In genomic region chr5:136567176-136568025, GRCm38 (mm10) we compare ENCODE assay signal across 8 mouse cellular contexts. TPM values are rescaled to one million over a fixed set of nuclear protein-coding genes. Genes with fewer than 3 reads are reported as not detected.
DNase-seq lines count a peak whose midpoint lies in the region; ATAC-seq and TF ChIP-seq lines count a peak whose summit lies in the region.

TSS of gene Cux1 (minus strand) at chr5:136567490.

- peak within 1 kb of the TSS; percentile 92 for H3K4me2 ChIP-seq in CH12.LX (ENCODE audit: insufficient read depth, low read depth, poor library complexity, severe bottlenecking)
- peak within 1 kb of the TSS; percentile 95 for H3K4me2 ChIP-seq in forebrain, embryonic 15.5 days (replicated peaks)
- H3K4me2 ChIP-seq in liver, postnatal 0 days (ENCODE audit: low read depth, low read length), result peak within 1 kb of the TSS; percentile 100
- peak within 1 kb of the TSS; percentile 99 for H3K4me2 ChIP-seq in neural tube, embryonic 13.5 days

- peaks cover 4% of the 10 kb centered on the region for H3K9me3 ChIP-seq in CH12.LX (replicated peaks; ENCODE audit: low read length)
- no peaks in the 10 kb centered on the region for H3K9me3 ChIP-seq in forebrain, embryonic 15.5 days
- no peaks in the 10 kb centered on the region for H3K9me3 ChIP-seq in liver, postnatal 0 days (ENCODE audit: low read length)
- H3K9me3 ChIP-seq in neural tube, embryonic 13.5 days, result no peaks in the 10 kb centered on the region

- under 1% methylated on average over 67 of the region's 103 CpGs for WGBS in forebrain, embryonic 15.5 days
- WGBS in liver, postnatal 0 days (ENCODE audit: insufficient replicate concordance), result under 1% methylated on average over 69 of the region's 103 CpGs
- under 1% methylated on average over 83 of the region's 103 CpGs for WGBS in neural tube, embryonic 13.5 days

- TF ChIP-seq RAD21 in CH12.LX (IDR thresholded peaks at IDR 0.05; ENCODE audit: low read depth, low read length), result no peak; the same call in 1 of the 2 replicates

- H3K4me3 ChIP-seq in CH12.LX (replicated peaks in 1 of 3; ENCODE audit: low read depth in 2 of 3, low read length in 2 of 3, poor library complexity in 1 of 3), result peak within 1 kb of the TSS; percentile 83 to 94 (median 92)
- H3K4me3 ChIP-seq in forebrain, embryonic 15.5 days, result peak within 1 kb of the TSS; percentile 76
- peak within 1 kb of the TSS; percentile 99 for H3K4me3 ChIP-seq in liver, postnatal 0 days (ENCODE audit: low read depth, low read length)
- peak within 1 kb of the TSS; percentile 88 for H3K4me3 ChIP-seq in neural tube, embryonic 13.5 days
- peak within 1 kb of the TSS; percentile 98 for H3K4me3 ChIP-seq in testis, adult 2 months (ENCODE audit: control insufficient read depth, low read depth, low read length)

- TF ChIP-seq CTCF in CH12.LX (conservative IDR thresholded peaks at IDR 0.05 in 1 of 2, IDR thresholded peaks at IDR 0.05 in 1 of 2; ENCODE audit: low read depth in 2 of 2, low read length in 2 of 2), result peak in 1 of 2 experiments; percentile 51; a peak in 2 of 4 replicates
- TF ChIP-seq CTCF in liver, postnatal 0 days (IDR thresholded peaks at IDR 0.05; ENCODE audit: low read depth), result peak; percentile 36
- 0 out of 2 replicates have a peak, but pooled peaks have one; percentile 12 for TF ChIP-seq CTCF in testis, adult 2 months (IDR thresholded peaks at IDR 0.05; ENCODE audit: control insufficient read depth, insufficient read depth, insufficient replicate concordance, low read depth, low read length)

- intact Hi-C loops in heart, postnatal 14 days (cut with DNase I), result loop anchor here (1.0 to 5.0 kb wide), 7 partner anchors 53 to 285 kb away; no protein-coding TSS in a partner anchor

- dilution Hi-C loops in CH12.LX (cut with MboI; ENCODE audit: extremely low pct_ligation_motif_present, extremely low pct_unique_long_range_greater_than_20kb, low sequenced_read_pairs), result no loop called here

- H3K4me1 ChIP-seq in CH12.LX (ENCODE audit: control insufficient read depth in 1 of 2, insufficient read depth in 2 of 2), result peaks cover 4 to 20% of the 10 kb centered on the region in 2 experiments; a peak in 3 of 4 replicates
- H3K4me1 ChIP-seq in forebrain, embryonic 15.5 days, result peaks cover 44% of the 10 kb centered on the region
- H3K4me1 ChIP-seq in liver, postnatal 0 days (ENCODE audit: insufficient read depth), result peaks cover 9% of the 10 kb centered on the region
- peaks cover 47% of the 10 kb centered on the region for H3K4me1 ChIP-seq in neural tube, embryonic 13.5 days (replicated peaks)
- H3K4me1 ChIP-seq in testis, adult 2 months (ENCODE audit: control insufficient read depth, insufficient read depth, low read length), result peaks cover 21% of the 10 kb centered on the region

- H3K36me3 ChIP-seq in CH12.LX (replicated peaks in 1 of 2; ENCODE audit: control insufficient read depth in 1 of 2, insufficient read depth in 1 of 2, low read length in 1 of 2), result peaks cover 0 to 6% of the 10 kb centered on the region in 2 experiments
- H3K36me3 ChIP-seq in forebrain, embryonic 15.5 days, result no peaks in the 10 kb centered on the region
- H3K36me3 ChIP-seq in liver, postnatal 0 days (replicated peaks; ENCODE audit: insufficient read depth, low read length), result no peaks in the 10 kb centered on the region
- no peaks in the 10 kb centered on the region for H3K36me3 ChIP-seq in neural tube, embryonic 13.5 days
- no peaks in the 10 kb centered on the region for H3K36me3 ChIP-seq in testis, adult 2 months (ENCODE audit: control insufficient read depth, insufficient read depth, low read length)

- peak; percentile 67 for TF ChIP-seq POLR2A in CH12.LX (IDR thresholded peaks at IDR 0.05; ENCODE audit: low read depth, low read length)
- TF ChIP-seq POLR2A in testis, adult 2 months (IDR thresholded peaks at IDR 0.05; ENCODE audit: control insufficient read depth, low read depth, low read length), result peak; percentile 43; the same call in 1 of the 2 replicates

- H3K79me2 ChIP-seq in CH12.LX (replicated peaks; ENCODE audit: control insufficient read depth, extremely low read depth, insufficient read depth, poor library complexity, severe bottlenecking), result 0 out of 2 replicates have a peak, but pooled peaks cover 4% of the 10 kb centered on the region

- H3K27ac ChIP-seq in CH12.LX (ENCODE audit: insufficient read depth, low read depth), result peak within 1 kb of the TSS; percentile 27; the same call in 1 of the 2 replicates
- peak within 1 kb of the TSS; percentile 96 for H3K27ac ChIP-seq in forebrain, embryonic 15.5 days (replicated peaks)
- H3K27ac ChIP-seq in liver, postnatal 0 days (ENCODE audit: low read depth), result peak within 1 kb of the TSS; percentile 80
- H3K27ac ChIP-seq in neural tube, embryonic 13.5 days (replicated peaks), result peak within 1 kb of the TSS; percentile 98
- H3K27ac ChIP-seq in testis, adult 2 months (ENCODE audit: control insufficient read depth, insufficient read depth, low read depth, low read length), result peak within 1 kb of the TSS; percentile 91

- H3K27me3 ChIP-seq in CH12.LX (replicated peaks), result peaks cover 30% of the 10 kb centered on the region
- H3K27me3 ChIP-seq in forebrain, embryonic 15.5 days, result peaks cover 35% of the 10 kb centered on the region
- peaks cover 29% of the 10 kb centered on the region for H3K27me3 ChIP-seq in liver, postnatal 0 days (ENCODE audit: insufficient read depth, low read length)
- peaks cover 37% of the 10 kb centered on the region for H3K27me3 ChIP-seq in neural tube, embryonic 13.5 days
- no peaks in the 10 kb centered on the region for H3K27me3 ChIP-seq in testis, adult 2 months (ENCODE audit: control insufficient read depth, insufficient read depth, low read length)

- peak; percentile 77 for DNase-seq in CH12.LX (ENCODE audit: extremely low read depth)
- peak; percentile 81 for DNase-seq in cerebellum, adult 11 months
- DNase-seq in heart, postnatal 14 days, result peak; percentile 88 to 91
- DNase-seq in layer of hippocampus, adult 11-12 months (ENCODE audit: low spot score), result peak; percentile 79
- DNase-seq in liver, postnatal 0 days, result peak; percentile 86

- in situ Hi-C loops in CH12.LX (cut with MboI; ENCODE audit: low pct_ligation_motif_present, low pct_unique_long_range_greater_than_20kb, low sequenced_read_pairs), result no loop called here

- no peak for TF ChIP-seq EP300 in CH12.LX (IDR thresholded peaks at IDR 0.05; ENCODE audit: low read length)
- no peak for TF ChIP-seq EP300 in liver, postnatal 0 days (IDR thresholded peaks at IDR 0.05; ENCODE audit: low read depth)

- peak; percentile 93 for ATAC-seq in forebrain, embryonic 15.5 days (replicated peaks)
- peak; percentile 91 for ATAC-seq in liver, postnatal 0 days
- ATAC-seq in neural tube, embryonic 13.5 days (ENCODE audit: low read depth), result peak; percentile 92

- peak within 1 kb of the TSS; percentile 91 for H3K9ac ChIP-seq in CH12.LX (ENCODE audit: insufficient read depth, low read depth)
- peak within 1 kb of the TSS; percentile 90 for H3K9ac ChIP-seq in forebrain, embryonic 15.5 days (replicated peaks)
- peak within 1 kb of the TSS; percentile 84 for H3K9ac ChIP-seq in liver, postnatal 0 days (replicated peaks)
- peak within 1 kb of the TSS; percentile 94 for H3K9ac ChIP-seq in neural tube, embryonic 13.5 days

TF ChIP-seq in CH12.LX, 34 proteins besides CTCF, POLR2A, EP300 and RAD21 (continues in another document):
- TF ChIP-seq SMC3 (IDR thresholded peaks at IDR 0.05; ENCODE audit: low read depth, low read length) (peak; percentile 12; the same call in 1 of the 2 replicates), MEF2A (IDR thresholded peaks at IDR 0.05; ENCODE audit: borderline replicate concordance, low read depth, low read length) (no peak), ETS1 (conservative IDR thresholded peaks at IDR 0.05; ENCODE audit: low read depth, low read length) (no peak), JUN (IDR thresholded peaks at IDR 0.05; ENCODE audit: insufficient read depth, low read depth, low read length) (no peak), JUND (conservative IDR thresholded peaks at IDR 0.05; ENCODE audit: low read depth, low read length) (no peak), GABPA (IDR thresholded peaks at IDR 0.05; ENCODE audit: insufficient replicate concordance, low read depth, low read length) (no peak), TCF12 (IDR thresholded peaks at IDR 0.05; ENCODE audit: low read depth, low read length) (peak; percentile 44; the same call in 1 of the 2 replicates), MAZ (IDR thresholded peaks at IDR 0.05; ENCODE audit: low read depth, low read length) (peak; percentile 54), ELF1 (IDR thresholded peaks at IDR 0.05; ENCODE audit: low read depth, low read length) (peak; percentile 30; the same call in 1 of the 2 replicates), KAT2A (IDR thresholded peaks at IDR 0.05; ENCODE audit: insufficient replicate concordance, low read length) (no peak), POLR2AphosphoS2 (IDR thresholded peaks at IDR 0.05; ENCODE audit: low read depth, low read length) (no peak), ZC3H11A (IDR thresholded peaks at IDR 0.05; ENCODE audit: low read depth, low read length) (no peak), USF1 (IDR thresholded peaks at IDR 0.05; ENCODE audit: low read depth, low read length) (no peak), MYC (IDR thresholded peaks at IDR 0.05; ENCODE audit: low read depth, low read length) (no peak), ZNF384 (IDR thresholded peaks at IDR 0.05; ENCODE audit: low read depth, low read length) (peak; percentile 31; the same call in 1 of the 2 replicates), SIN3A (IDR thresholded peaks at IDR 0.05; ENCODE audit: low read length) (no peak; the same call in 1 of the 2 replicates), RCOR1 (conservative IDR thresholded peaks at IDR 0.05; ENCODE audit: low read depth, low read length) (no peak), IRF4 (IDR thresholded peaks at IDR 0.05; ENCODE audit: low read depth, low read length) (no peak), ZMIZ1 (IDR thresholded peaks at IDR 0.05; ENCODE audit: low read depth, low read length) (no peak), NELFE (IDR thresholded peaks at IDR 0.05; ENCODE audit: low read depth, low read length) (peak; percentile 65), UBTF (IDR thresholded peaks at IDR 0.05; ENCODE audit: low read depth, low read length) (peak; percentile 32; the same call in 1 of the 2 replicates), PAX5 (IDR thresholded peaks at IDR 0.05; ENCODE audit: low read length) (no peak), CHD2 (IDR thresholded peaks at IDR 0.05; ENCODE audit: low read length) (no peak)

RNA-seq across cellular contexts. Expression of gene Cux1, which starts in this region (rescaled TPM):
- total RNA-seq in CH12.LX (2012; rRNA removed) (20.5 and 21.9 TPM in 2 replicates), CH12.LX (2014; rRNA removed) (12.4 and 13.7 TPM in 2 replicates)
- 17.9 and 19.6 TPM in 2 replicates for polyA plus RNA-seq in CH12.LX (2012; ENCODE audit: insufficient read length, low read depth)
- polyA plus RNA-seq in forebrain, embryonic 15.5 days (2015; fragmentation: Nextera tagmentation; extraction: Ambion mirVana), result 144 and 146 TPM in 2 replicates
- total RNA-seq in heart, postnatal 14 days (2021), result 100 to 1,000 TPM; 106 to 108 TPM
- 9.2 and 10.7 TPM in 2 replicates for polyA plus RNA-seq in liver, postnatal 0 days (2015; fragmentation: Nextera tagmentation; extraction: Ambion mirVana)
- polyA plus RNA-seq in neural tube, embryonic 13.5 days (2015; fragmentation: Nextera tagmentation; extraction: Ambion mirVana), result 93.9 and 102 TPM in 2 replicates
- 88.7 and 101 TPM in 2 replicates for polyA plus RNA-seq in testis, adult 2 months (2012; rRNA removed)

Comparison
In these comparisons a context has a peak if more than half of its experiments do, and no peak if none do; other contexts are left out.
1. Peak in every context shown above with its lines: DNase-seq, ATAC-seq, H3K4me3 ChIP-seq and H3K27ac ChIP-seq.
2. RNA of gene Cux1 (total RNA-seq): 106 to 108 TPM in heart, postnatal 14 days; 12.4 to 21.9 TPM in CH12.LX; every median in the first group is over 4 times any median in the second.
3. H3K27ac ChIP-seq: peak in every context shown above with its lines; median percentile 98 in neural tube, embryonic 13.5 days; 96 in forebrain, embryonic 15.5 days; 91 in testis, adult 2 months; 80 in liver, postnatal 0 days; 27 in CH12.LX.